Mouse (Mus musculus): ENCODE data around the gene Med24.
"Not testable (repeated sequence)": the region's sequence is repeated elsewhere in the genome, so short reads cannot be mapped to it uniquely, and the experiment has no call there.

The Med24 gene

GRCm38 (mm10) chr11:98688009-98688408, 41.2 kb downstream of the Med24 start:
- no peak for DNase-seq

- no peak for DNase-seq
Observed at GRCm38 (mm10) chr11:98686976-98687375, 42.3 kb downstream of the Med24 start.

- no peak for DNase-seq
Observed at GRCm38 (mm10) chr11:98685642-98686041, 43.6 kb downstream of the Med24 start.

GRCm38 (mm10) chr11:98682811-98683210, 46.4 kb downstream of the Med24 start:
- DNase-seq, result no peak

GRCm38 (mm10) chr11:98681786-98682745, 47.2 kb downstream of the Med24 start, which contains the start of gene Psmd3:
TSS of gene Psmd3 (plus strand) at chr11:98682554.
- peak; percentile 96 for DNase-seq

GRCm38 (mm10) chr11:98681186-98681585, 48.0 kb downstream of the Med24 start:
- DNase-seq, result no peak

- not testable (repeated sequence) for DNase-seq
Observed at GRCm38 (mm10) chr11:98680595-98680994, 48.6 kb downstream of the Med24 start.

GRCm38 (mm10) chr11:98680023-98680422, 49.2 kb downstream of the Med24 start:
- DNase-seq, result no peak

GRCm38 (mm10) chr11:98675829-98676363, 53.3 kb downstream of the Med24 start:
- no peak for DNase-seq

- peak; percentile 62 for DNase-seq
Observed at GRCm38 (mm10) chr11:98673136-98673535, 56.1 kb downstream of the Med24 start.

- DNase-seq, result no peak
Observed at GRCm38 (mm10) chr11:98672482-98672881, 56.8 kb downstream of the Med24 start.

- no peak for DNase-seq
Observed at GRCm38 (mm10) chr11:98671857-98672256, 57.4 kb downstream of the Med24 start.

- DNase-seq, result no peak
Observed at GRCm38 (mm10) chr11:98671284-98671815, 57.9 kb downstream of the Med24 start.

- DNase-seq, result no peak
Observed at GRCm38 (mm10) chr11:98668984-98669383, 60.3 kb downstream of the Med24 start.

GRCm38 (mm10) chr11:98664091-98664490, 65.1 kb downstream of the Med24 start, which contains the start of gene Gsdma:
TSS of gene Gsdma (plus strand) at chr11:98664351.
- DNase-seq, result no peak

- DNase-seq, result peak; percentile 17
Observed at GRCm38 (mm10) chr11:98660517-98660916, 68.7 kb downstream of the Med24 start.

- DNase-seq, result peak; percentile 68
Observed at GRCm38 (mm10) chr11:98655076-98655475, 74.2 kb downstream of the Med24 start.
